Comparison of ENCODE assay signal across 8 mouse cellular contexts in genomic region chr17:50237436-50237709, GRCm38 (mm10). TPM values are rescaled to one million over a fixed set of nuclear protein-coding genes. Genes with fewer than 3 reads are reported as not detected.
DNase-seq lines count a peak whose midpoint lies in the region; ATAC-seq lines count a peak whose summit lies in the region.

No protein-coding gene starts in this region.

- DNase-seq in cerebellum, postnatal 14 days = peak; percentile 95 to 96
- DNase-seq in frontal cortex, postnatal 14 days (ENCODE audit: low spot score in 2 of 2) = peak; percentile 72 to 84
- peak; percentile 86 for DNase-seq in induced T-regulatory cell, adult 2 months (ENCODE audit: low read depth)
- peak; percentile 85 to 88 for DNase-seq in left cerebral cortex, adult 18-20 months (ENCODE audit: low spot score in 2 of 2)
- peak; percentile 87 for DNase-seq in mesoderm, embryonic 11.5 days (ENCODE audit: low read depth, low spot score)
- DNase-seq in right cerebral cortex, postnatal 14 days = peak; percentile 84
- DNase-seq in urinary bladder, postnatal 25 days (ENCODE audit: low spot score) = peak; percentile 84

- peak; percentile 82 for ATAC-seq in activated CD4-positive, CD25-positive, alpha-beta regulatory T cell, adult 4 months

RNA-seq across cellular contexts. Expression of gene Rftn1, which starts 46.9 kb away (rescaled TPM):
- polyA plus RNA-seq in activated CD4-positive, CD25-positive, alpha-beta regulatory T cell, adult 4 months (2017; shearing (Covaris generic)) = 10 to 100 TPM; 30.9 to 31.4 TPM
- total RNA-seq in left cerebral cortex, adult 18-20 months (2021) = 1 to 10 TPM; 9.8 to 10.0 TPM

RNA-seq across cellular contexts. Expression of gene Dazl, which starts 56.1 kb away (rescaled TPM):
- under 1 TPM in 1 of 2 experiments, not detected in 1; 0.98 TPM for polyA plus RNA-seq in activated CD4-positive, CD25-positive, alpha-beta regulatory T cell, adult 4 months (2017; shearing (Covaris generic))
- 1 to 10 TPM; 4.2 to 4.7 TPM for total RNA-seq in left cerebral cortex, adult 18-20 months (2021)

Comparison
In these comparisons a context has a peak if more than half of its experiments do, and no peak if none do; other contexts are left out.
1. Peak in every context shown above with its lines: DNase-seq and ATAC-seq.